Mouse (Mus musculus): Measurements from ENCODE around the gene Hormad2.

DNA sequence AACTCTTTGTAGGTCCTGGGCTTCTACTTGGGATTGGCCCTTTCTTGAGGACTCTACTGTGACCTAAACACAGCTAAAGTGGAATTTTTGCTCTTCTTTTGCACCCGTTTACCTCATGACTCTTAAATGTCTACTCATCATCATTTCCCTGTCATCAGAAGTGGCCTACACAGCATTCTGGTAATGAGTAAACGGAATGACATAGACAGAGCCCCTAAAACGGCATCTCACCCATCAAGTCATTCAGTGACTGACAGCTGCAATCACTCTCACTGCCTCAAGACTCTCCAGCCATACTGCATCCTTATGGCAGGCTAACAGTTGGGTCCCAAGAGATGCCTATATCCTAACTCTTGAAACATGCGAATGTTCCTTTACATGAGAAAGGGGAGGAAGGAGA lies 74.5 kb downstream of the Hormad2 start:
- no peak for TF ChIP-seq POLR2A (IDR thresholded peaks at IDR 0.05; ENCODE audit: borderline replicate concordance, extremely low read depth, low read depth, low read length)
- no peak for TF ChIP-seq CTCF (IDR thresholded peaks at IDR 0.05; ENCODE audit: insufficient read depth, low read length)

All from lung, adult 2 months (tissue).